Mouse (Mus musculus) testis, adult 10 weeks (tissue): ENCODE measurements around the gene Tspan31. TPM values are rescaled to one million over a fixed set of nuclear protein-coding genes. Genes with fewer than 3 reads are reported as not detected.

Experiments
- polyA plus RNA-seq: library from polyadenylated mRNA; stranded (reverse); fragments of 350-450 nt; fragmentation: Illumina TruSeq; extraction: RNeasy Lipid Tissue Mini Kit (QIAGEN cat#74804); gene quantifications from one replicate; pipeline ENCODE4 v1.2.3, GENCODE M21; 2014; ENCODE audit warnings: low read depth, low replicate concordance

Tspan31 gene
- 9.5 TPM for polyA plus RNA-seq

DNA sequence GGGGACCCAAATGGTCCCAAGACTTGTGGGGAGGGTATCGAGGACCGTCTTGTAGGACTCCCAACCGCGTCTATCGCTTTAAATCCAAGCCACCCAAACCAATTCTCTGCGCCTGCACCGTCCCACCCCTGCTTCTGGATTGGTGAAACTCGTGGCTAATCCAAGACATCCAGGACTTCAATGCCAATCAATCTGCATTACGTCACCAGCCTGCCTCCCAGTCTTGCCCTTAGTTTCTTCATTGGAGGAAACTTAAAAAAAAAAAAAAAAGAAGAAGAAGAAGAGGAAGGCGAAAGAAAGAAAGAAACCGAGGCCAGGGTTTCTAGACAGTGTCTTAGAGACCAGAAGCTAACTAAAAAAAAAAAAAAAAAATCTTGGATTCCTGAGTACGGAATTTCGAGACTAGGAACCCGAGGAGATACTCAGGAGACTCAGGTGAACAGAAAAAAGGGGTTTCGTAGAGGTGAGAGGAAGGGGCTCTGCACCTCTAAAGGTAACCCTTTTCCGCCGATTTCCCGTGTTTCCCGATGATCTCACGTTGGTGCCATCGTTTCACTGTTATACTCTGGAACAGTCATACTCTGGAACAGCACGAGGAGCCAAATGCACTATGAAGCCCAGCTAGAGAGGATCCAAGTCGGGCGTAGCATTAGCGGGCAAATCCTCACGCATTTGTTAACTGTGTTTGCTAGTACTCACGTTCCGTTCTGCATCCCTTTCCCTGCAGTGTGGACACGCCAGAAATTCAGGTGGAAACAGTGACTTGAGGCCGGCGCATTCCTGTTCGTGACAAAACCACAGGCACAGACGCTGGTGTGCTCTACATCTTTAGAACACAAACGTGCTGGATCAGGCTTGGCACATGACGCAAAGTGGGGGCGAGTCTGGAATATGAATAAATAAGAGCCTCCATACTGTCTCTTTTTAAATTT is at the start of gene Tspan31:
Tspan31 (minus strand) TSS at position 75 of the 932 bp plus-strand sequence.

DNA sequence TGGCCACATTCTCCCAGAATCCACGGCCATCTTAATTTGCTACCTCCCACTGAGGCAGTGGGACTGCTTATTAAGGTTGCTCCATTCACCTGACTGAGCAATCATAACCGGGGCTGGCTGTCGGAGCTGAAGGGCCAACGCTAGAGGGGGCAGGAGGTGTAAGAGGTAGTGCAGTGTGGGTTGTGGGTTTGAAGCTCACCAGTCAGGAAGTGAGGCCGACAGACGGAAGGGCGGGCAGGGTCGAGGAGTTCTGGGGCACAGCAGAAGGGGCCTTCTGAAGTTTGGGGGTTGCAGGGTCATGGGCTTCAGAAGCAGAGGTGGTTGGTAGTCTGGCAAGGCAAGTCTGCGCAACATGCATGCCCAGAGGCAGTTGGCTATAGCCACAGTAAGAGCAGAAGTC is 5.0 kb upstream of the Tspan31 start, which contains the start of gene Agap2:
Agap2 (plus strand) TSS at position 205 of the 400 bp plus-strand sequence.

DNA sequence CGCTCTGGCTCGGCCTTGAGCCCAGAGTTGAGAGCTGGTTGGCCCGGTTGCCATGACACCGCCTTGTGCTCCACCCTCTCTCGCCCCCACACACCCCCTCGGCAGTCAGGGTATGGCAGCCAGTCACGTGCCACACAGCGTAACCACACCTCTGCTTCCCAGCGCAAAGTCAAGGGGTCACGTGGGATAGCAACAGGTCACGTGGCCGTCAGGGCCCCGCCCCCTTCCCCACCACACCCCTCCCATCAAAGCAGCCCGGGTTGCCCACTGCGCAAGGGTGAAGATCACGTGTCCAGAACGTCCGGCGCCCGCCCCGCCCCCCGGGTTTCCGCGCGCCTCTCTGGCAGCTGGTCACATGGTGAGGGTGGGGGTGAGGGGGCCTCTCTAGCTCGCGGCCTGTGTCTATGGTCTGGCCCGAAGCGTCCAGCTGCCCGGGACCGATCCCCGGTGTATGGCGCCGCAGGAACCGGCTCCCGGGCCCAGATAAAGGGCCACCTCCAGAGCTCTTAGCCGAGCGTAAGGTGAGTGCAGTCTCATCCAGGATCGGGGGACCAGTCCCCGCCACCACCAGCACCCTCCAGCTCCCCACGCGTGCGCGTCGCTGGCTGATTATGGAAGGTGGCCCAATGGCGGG is 6.7 kb downstream of the Tspan31 start, which contains the start of gene Cdk4:
Cdk4 (plus strand) TSS at position 296 of the 634 bp plus-strand sequence.

DNA sequence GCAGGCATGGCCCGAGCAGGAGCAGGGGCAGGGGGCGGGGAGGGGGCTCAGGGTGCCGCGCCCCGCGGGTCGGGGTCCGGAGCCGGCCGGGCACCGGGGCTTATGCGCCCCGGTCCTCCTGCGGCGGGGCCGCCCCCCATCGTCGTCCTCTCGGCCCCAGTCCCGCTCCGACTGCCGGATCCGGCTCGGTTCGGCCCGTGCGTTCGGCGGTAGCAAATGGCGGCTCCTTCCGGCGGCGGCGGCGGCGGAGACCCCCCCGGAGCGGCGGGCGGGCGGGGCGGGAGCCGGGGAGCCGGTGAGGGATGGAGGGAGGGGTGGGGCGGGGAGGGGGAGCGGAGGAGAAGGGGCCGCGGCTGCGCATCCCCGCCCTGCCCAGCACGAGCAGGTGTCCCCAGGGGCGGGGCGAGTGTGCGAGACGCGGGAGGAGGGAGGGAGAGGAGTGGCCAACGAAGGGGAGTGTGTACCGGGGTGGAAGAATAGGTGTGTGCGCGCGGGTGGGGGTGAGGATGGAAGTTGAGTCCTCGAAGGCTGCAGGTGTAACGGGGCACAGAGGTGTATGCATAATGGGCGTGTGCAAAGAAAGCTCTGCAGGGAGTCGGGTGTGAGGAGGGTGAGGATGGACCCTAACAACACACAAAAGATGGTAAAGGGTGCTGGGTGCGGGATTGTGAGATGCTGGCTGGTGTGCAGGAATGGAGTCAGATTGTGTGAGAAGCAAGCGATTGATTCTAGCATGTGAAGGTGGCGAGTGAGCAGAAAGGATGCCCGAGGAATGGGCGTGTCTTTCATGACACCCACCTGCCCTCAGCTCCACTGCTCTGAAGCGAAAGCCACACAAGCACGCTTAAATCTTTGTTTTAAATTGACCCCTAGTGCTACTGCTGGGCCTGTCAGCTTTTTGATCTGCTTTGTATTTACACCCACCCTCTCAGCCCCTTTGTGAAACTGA is 9.8 kb downstream of the Tspan31 start, which contains the start of gene March9:
March9 (minus strand) TSS at position 217 of the 949 bp plus-strand sequence.

DNA sequence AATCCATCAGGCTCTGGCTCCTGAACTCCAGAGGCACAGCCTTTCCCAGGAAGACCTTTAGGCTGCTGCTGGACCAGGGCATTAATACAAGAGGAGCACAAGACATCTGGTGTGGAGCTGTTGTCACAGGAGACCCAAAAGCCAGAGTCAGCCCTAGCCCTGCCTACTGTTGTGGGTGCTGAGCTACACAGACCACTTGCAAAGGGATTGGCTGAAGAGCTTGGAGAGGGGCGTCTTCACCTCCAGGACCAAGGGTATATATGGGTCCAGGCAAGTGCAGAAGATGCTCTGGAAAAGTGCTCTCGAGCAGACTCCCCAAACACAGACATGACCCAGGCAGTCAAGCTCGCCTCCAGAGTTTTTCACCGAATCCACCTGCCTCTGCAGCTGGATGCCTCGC is 22.1 kb downstream of the Tspan31 start, which contains the start of gene Cyp27b1:
Cyp27b1 (plus strand) TSS at position 297 of the 400 bp plus-strand sequence.

DNA sequence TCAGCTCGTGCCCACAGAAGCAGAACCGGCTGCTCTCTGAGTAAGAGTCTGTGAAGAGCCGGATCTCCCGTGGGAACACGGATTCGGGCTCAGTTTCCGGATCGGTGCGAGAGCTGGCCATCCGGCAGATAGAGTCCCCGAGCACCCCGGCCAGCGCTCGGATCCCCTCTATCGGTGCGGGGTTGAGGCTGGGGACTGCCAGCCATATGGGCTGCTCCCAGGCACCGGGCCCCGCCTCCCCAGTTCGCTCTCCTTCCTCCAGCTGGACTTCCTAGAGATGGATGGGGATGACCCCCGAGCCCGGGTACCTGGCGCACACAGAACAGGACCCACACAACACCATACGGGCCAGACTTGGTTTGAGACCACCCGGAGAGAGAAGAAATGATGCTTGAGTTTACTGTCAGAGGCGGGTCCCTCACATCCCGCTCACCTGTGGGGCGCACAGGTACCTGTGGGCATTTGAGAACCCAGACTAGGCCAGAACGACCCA is 28.7 kb downstream of the Tspan31 start, which contains the start of the genes Mettl1 and Eef1akmt3:
Mettl1 (plus strand) TSS at position 141 of the 493 bp plus-strand sequence.
Eef1akmt3 (minus strand) TSS at position 240 of the 493 bp plus-strand sequence.

DNA sequence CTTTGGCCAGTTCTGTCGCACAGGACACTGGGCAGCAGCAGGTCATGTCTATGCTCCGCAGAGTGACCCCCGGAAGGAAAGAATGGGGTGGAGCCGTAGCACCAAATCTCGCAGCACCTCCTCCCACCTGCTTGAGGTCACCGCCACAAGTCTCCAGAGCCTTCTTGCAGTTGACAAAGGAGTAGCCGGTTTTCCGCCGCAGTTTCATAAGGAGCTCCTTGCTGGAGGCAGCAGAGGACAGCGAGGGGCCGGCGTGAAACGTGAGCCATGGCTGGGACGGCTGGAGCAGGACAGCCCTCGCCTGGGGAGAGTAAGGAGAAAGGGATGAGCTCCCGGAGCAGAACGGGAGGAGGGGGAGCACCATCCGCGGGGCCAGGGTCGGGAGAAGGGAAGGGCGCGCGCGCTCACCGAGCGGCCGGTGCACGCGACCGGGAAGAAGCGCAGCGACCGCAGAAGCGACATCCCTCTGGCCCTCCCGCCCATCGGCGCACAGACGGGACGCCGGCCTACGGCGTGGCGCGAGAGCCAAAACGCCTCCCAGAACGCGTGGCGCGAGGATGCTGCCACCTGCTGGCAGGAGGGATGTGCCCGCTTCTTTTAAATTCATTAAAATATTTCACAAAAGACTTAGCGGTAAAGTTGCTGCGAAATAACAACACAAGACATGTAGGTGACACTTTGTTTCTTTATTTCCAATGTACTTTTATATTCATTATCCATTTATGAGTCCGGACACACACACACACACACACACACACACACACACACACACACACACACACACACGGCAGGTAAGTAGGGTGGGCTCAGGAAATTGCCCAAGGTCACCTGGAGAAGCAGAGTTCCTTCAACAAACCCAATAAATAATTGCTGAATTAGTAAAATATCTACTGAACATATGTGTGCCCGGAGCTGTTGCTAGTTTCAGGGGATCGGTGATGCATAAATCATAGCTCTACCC is 39.4 kb downstream of the Tspan31 start, which contains the start of gene Tsfm:
Tsfm (minus strand) TSS at position 505 of the 961 bp plus-strand sequence.

Other genes starting within 250 kb of the Tspan31 start
- 3.7 TPM for gene Atp23, start 168.9 kb downstream of the Tspan31 start, polyA plus RNA-seq
- 5.3 TPM for gene Ctdsp2, start 91.5 kb downstream of the Tspan31 start, polyA plus RNA-seq
- not detected for gene Avil, start 69.6 kb downstream of the Tspan31 start, polyA plus RNA-seq
- 2.9 TPM for gene Tsfm, start 39.4 kb downstream of the Tspan31 start, polyA plus RNA-seq
- gene Mettl1, start 28.9 kb downstream of the Tspan31 start, polyA plus RNA-seq, result 3.7 TPM
- not detected for gene Eef1akmt3, start 28.8 kb downstream of the Tspan31 start, polyA plus RNA-seq
- gene Cyp27b1, start 22.0 kb downstream of the Tspan31 start, polyA plus RNA-seq, result 0.11 TPM
- 0.27 TPM for gene March9, start 10.1 kb downstream of the Tspan31 start, polyA plus RNA-seq
- gene Cdk4, start 6.7 kb downstream of the Tspan31 start, polyA plus RNA-seq, result 13.9 TPM
- 0.06 TPM for gene Agap2, start 5.0 kb upstream of the Tspan31 start, polyA plus RNA-seq
- gene Os9, start 50.9 kb upstream of the Tspan31 start, polyA plus RNA-seq, result 5.2 TPM
- gene B4galnt1, start 95.0 kb upstream of the Tspan31 start, polyA plus RNA-seq, result 1.1 TPM
- gene Slc26a10, start 110.4 kb upstream of the Tspan31 start, polyA plus RNA-seq, result 3.1 TPM
- 7.3 TPM for gene Arhgef25, start 119.8 kb upstream of the Tspan31 start, polyA plus RNA-seq
- gene Dtx3, start 125.5 kb upstream of the Tspan31 start, polyA plus RNA-seq, result 7.7 TPM
- gene Pip4k2c, start 141.3 kb upstream of the Tspan31 start, polyA plus RNA-seq, result 7.2 TPM
- 0.84 TPM for gene Kif5a, start 193.1 kb upstream of the Tspan31 start, polyA plus RNA-seq
- 67.0 TPM for gene Dctn2, start 196.1 kb upstream of the Tspan31 start, polyA plus RNA-seq
- 3.4 TPM for gene Mbd6, start 218.8 kb upstream of the Tspan31 start, polyA plus RNA-seq
- gene Mars, start 241.5 kb upstream of the Tspan31 start, polyA plus RNA-seq, result 11.4 TPM